Mouse (Mus musculus) hindbrain, embryonic 10.5 days (tissue): Measurements from ENCODE around the gene Ccdc12. TPM values are rescaled to one million over a fixed set of nuclear protein-coding genes. Genes with fewer than 3 reads are reported as not detected.

Experiments used
- DNase-seq: peaks from one replicate; pipeline ENCODE4 v3.0.0-alpha.2; 2017; ENCODE audit warnings: low spot score
- H3K27ac ChIP-seq: fragments of 300-500 bp; sonication (generic); 2 replicates; pipeline ENCODE4 v1.5.1; 2016; ENCODE audit warnings: mild to moderate bottlenecking, moderate library complexity
- H3K27me3 ChIP-seq: fragments of 300-500 bp; sonication (generic); 2 replicates; pipeline ENCODE4 v1.6.1; 2016; ENCODE audit warnings: mild to moderate bottlenecking; ENCODE audit not compliant: poor library complexity, insufficient read depth, severe bottlenecking
- H3K36me3 ChIP-seq: fragments of 300-500 bp; sonication (generic); 2 replicates; pipeline ENCODE4 v1.6.1; 2016; ENCODE audit warnings: mild to moderate bottlenecking, moderate library complexity
- H3K4me1 ChIP-seq: fragments of 300-500 bp; sonication (generic); replicated peaks from 2 replicates; pipeline ENCODE4 v1.6.1; 2016; ENCODE audit warnings: mild to moderate bottlenecking
- H3K4me3 ChIP-seq: fragments of 300-500 bp; sonication (generic); 2 replicates; pipeline ENCODE4 v1.5.1; 2016; ENCODE audit warnings: mild to moderate bottlenecking, moderate library complexity
- H3K9me3 ChIP-seq: fragments of 300-500 bp; sonication (generic); 2 replicates; pipeline ENCODE4 v1.6.1; 2016; ENCODE audit warnings: mild to moderate bottlenecking, moderate library complexity
- WGBS: fragments of 180-500 bp; shearing (Covaris S2); methylation state at CpG from one replicate; pipeline ENCODE4 v1.1.7; 2016; 5-methylcytosine and 5-hydroxymethylcytosine counted together
- polyA plus RNA-seq: library from polyadenylated mRNA; unstranded; fragments of >200 nt; fragmentation: Nextera tagmentation; extraction: Ambion mirVana; gene quantifications from 2 replicates; pipeline ENCODE4 v1.2.1, GENCODE M21; 2016

Ccdc12 gene
- polyA plus RNA-seq, 1 experiment from 2014 or later: 180 TPM

DNA sequence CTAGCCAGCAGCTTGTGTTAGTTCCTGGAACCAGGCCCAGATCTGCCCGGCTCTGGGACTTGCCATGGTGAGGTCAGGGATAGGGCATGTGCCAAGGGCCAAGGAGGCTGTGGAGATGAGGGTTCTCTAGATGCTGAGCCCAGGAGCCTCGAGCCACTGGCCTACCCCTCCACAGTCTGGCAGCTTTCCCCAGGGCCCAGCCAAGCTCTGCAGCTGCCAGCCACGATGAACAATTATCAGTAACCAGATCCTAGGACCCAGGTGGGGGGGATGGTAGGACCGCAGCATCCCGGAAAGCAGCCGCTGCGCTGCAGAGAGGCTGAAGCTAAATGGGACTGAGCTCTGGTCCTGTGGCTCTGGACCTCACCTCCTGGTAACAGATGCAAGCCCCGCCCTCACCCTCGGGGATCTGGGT is 69.4 kb downstream of the Ccdc12 start:
- WGBS: 20% methylated on average over 9 of the region's 9 CpGs
- no peak overlapping the region; the same call in 1 of the 2 replicates for H3K27ac ChIP-seq
- H3K4me1 ChIP-seq: peaks cover 40% of the 10 kb centered on the region
- H3K4me3 ChIP-seq: no peak overlapping the region
- DNase-seq: peak; percentile 44
- H3K9me3 ChIP-seq: no peaks in the 10 kb centered on the region
- H3K27me3 ChIP-seq: peaks cover 65% of the 10 kb centered on the region
- peaks cover 55% of the 10 kb centered on the region for H3K36me3 ChIP-seq

DNA sequence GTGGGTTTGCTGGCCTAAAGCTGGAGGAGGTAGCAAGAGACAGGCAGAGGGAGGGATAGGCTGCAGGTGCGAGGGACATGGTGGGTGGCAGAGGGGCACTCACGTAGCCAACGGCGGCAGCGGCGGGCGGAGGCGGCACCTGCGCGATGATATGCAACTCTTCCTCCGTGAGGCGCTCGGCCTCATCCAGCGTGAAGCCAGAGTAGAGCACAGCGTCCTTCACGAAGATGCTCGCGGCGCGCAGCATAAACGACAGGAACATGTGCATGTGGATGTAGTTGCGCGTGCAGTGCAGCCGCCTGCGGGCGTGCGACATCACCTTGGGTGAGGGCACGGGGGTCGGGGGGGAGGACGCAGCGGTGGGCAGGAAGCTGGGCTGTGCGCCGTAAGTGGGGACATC is 70.6 kb downstream of the Ccdc12 start:
- H3K27ac ChIP-seq: no peak overlapping the region
- WGBS: 13% methylated on average over 33 of the region's 33 CpGs
- peaks cover 46% of the 10 kb centered on the region for H3K4me1 ChIP-seq
- peak overlapping the region; percentile 41 for H3K4me3 ChIP-seq
- no peak for DNase-seq
- no peaks in the 10 kb centered on the region for H3K9me3 ChIP-seq
- peaks cover 55% of the 10 kb centered on the region for H3K36me3 ChIP-seq
- H3K27me3 ChIP-seq: peaks cover 76% of the 10 kb centered on the region

DNA sequence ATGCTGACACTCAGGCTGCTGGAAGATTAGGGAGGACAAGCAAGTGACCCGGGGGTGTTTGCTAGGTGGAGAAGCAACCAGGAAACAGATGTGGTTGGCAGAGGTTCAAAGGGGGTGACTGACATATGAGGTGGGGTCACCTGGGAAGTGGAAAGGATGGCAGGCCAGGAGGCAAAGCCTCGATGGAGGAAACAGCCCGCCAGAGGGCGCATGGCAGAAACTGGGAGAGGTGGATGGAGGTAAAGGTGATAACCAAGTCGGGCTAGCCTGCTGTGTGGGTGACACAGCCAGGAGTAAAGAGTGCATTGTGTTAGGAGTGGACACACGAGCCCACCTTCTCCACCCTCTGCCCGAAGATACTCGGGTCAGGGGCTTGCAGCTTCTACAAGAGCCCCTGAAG is 73.5 kb downstream of the Ccdc12 start:
- peaks cover 91% of the 10 kb centered on the region for H3K27me3 ChIP-seq
- no peak overlapping the region for H3K4me3 ChIP-seq
- no peak for DNase-seq
- peaks cover 68% of the 10 kb centered on the region for H3K4me1 ChIP-seq
- H3K27ac ChIP-seq: no peak overlapping the region
- H3K36me3 ChIP-seq: peaks cover 27% of the 10 kb centered on the region
- no peaks in the 10 kb centered on the region for H3K9me3 ChIP-seq
- 26% methylated on average over 8 of the region's 8 CpGs for WGBS

DNA sequence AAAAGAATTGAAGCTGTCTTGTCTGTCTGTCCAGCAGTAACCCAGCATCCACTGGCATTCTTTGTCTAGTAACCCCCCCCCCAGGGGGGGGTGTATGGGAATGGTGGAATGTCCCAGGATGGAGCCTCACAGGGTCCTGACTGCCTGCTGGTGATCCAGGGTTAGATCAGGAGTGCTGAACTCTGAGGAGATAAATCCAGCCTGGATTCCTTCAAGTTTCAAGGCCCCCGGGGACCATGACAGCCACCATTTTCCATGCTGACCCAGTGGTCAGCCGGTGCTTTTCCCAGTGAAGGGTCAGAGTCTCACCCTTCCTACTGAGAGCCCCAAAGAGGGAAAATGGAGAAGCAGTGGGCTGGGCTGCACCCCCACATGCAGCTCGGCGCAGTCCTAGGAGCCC is 75.6 kb downstream of the Ccdc12 start:
- Histone ChIP-seq H3K4me1 (peaks cover 66% of the 10 kb centered on the region), H3K36me3 (peaks cover 13% of the 10 kb centered on the region; the same call in 1 of the 2 replicates), H3K27me3 (peaks cover 91% of the 10 kb centered on the region), H3K9me3 (no peaks in the 10 kb centered on the region), H3K27ac (peak overlapping the region; percentile 40; the same call in 1 of the 2 replicates), H3K4me3 (no peak overlapping the region; the same call in 1 of the 2 replicates)
- WGBS: 51% methylated on average over 4 of the region's 4 CpGs
- no peak for DNase-seq

DNA sequence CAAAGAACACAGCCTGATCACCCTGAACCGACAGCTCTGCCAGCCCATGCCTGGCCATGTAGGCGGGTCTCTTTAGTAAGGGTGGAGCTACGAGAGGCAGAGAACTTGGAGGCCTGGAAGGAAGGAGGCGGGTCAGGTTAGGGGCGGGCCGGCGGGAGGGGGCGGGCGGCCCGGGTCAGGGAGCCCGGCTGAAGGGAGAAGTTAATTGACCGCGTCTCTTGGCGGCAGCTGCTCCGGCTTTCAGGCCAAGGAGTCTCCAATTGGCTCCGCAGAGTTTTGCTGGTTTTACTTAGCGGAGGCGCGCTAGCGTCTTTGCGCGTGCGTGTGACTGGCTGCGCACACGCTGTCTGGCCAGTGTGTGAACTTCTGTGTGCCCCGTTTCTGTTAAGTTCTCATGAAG is 76.3 kb downstream of the Ccdc12 start:
- H3K27me3 ChIP-seq: peaks cover 87% of the 10 kb centered on the region
- under 1% methylated on average over 26 of the region's 26 CpGs for WGBS
- H3K36me3 ChIP-seq: peaks cover 10% of the 10 kb centered on the region; the same call in 1 of the 2 replicates
- no peaks in the 10 kb centered on the region for H3K9me3 ChIP-seq
- H3K4me1 ChIP-seq: peaks cover 62% of the 10 kb centered on the region
- peak overlapping the region; percentile 48 for H3K4me3 ChIP-seq
- DNase-seq: peak; percentile 92
- H3K27ac ChIP-seq: peak overlapping the region; percentile 78

DNA sequence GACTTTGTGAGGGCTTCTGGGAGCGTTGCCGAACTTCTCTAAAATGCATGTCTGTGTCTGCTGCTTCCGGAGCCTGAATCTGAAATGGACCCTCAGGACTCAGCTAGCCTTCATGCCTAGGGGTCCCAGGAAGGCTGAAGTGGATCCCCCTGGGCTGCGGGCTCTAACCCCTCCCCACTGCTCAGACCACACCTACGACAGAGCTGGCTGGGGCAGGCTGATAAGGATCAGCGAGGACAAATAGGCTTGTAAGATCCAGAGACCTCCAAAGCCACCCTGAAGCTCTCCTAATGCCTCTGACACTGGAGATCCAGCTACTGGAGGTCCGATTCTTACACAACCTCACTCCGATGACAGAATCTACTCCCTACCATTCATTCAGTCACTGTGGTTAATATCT is 76.8 kb downstream of the Ccdc12 start:
- H3K27me3 ChIP-seq: peaks cover 82% of the 10 kb centered on the region
- WGBS: 11% methylated on average over 8 of the region's 8 CpGs

DNA sequence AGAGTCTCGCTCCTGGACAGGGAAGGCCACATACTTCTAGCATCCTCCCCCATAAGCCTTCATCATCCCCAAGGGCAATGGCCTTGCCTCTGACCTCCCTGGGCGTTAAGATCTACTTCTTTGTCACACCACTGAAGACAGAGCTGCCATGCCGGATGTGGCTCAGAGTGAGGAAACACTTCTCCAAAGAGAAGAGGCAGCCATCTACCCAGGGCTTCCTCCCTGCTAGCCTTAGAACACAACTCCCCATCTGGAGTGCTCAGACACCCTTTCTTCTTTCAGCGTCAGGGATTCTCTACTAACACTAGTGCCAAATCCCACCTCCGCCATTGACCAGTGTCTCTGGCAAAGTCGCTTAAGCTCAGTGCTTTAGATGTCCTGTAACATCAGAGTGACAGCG is 77.9 kb downstream of the Ccdc12 start:
- no peak overlapping the region for H3K27ac ChIP-seq
- no peak for DNase-seq
- no peaks in the 10 kb centered on the region for H3K9me3 ChIP-seq
- WGBS: 81% methylated on average over 7 of the region's 7 CpGs
- H3K4me1 ChIP-seq: peaks cover 57% of the 10 kb centered on the region
- H3K4me3 ChIP-seq: no peak overlapping the region
- peaks cover 73% of the 10 kb centered on the region for H3K27me3 ChIP-seq
- peaks cover 5% of the 10 kb centered on the region; the same call in 1 of the 2 replicates for H3K36me3 ChIP-seq

More for the DNA sequence above, 76.8 kb downstream of the Ccdc12 start:
- Histone ChIP-seq H3K4me1 (peaks cover 62% of the 10 kb centered on the region), H3K27ac (peak overlapping the region; percentile 78), H3K4me3 (peak overlapping the region; percentile 48), H3K36me3 (peaks cover 10% of the 10 kb centered on the region; the same call in 1 of the 2 replicates), H3K9me3 (no peaks in the 10 kb centered on the region)
- DNase-seq: no peak

DNA sequence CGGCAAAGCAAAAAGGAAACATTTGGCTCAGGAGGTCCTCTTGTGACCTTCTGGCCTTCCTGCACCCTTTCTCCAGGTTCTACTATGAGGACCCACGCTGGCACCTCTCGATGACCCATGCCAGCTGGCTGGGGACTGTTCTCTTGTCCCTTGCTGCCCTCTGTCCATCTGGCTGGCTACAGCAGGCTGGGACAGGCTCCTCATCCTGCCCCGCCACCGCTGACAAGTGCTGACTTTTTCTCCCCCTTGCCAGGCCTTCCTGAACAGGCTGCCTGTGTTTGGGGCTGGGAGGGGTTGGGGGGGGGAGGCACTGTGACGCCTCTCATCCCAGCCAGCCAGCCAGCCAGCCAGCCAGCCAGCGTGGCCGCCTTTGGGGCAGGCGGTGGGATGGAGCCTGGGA is 80.1 kb downstream of the Ccdc12 start:
- H3K4me1 ChIP-seq: peaks cover 66% of the 10 kb centered on the region
- no peak overlapping the region for H3K4me3 ChIP-seq
- H3K27ac ChIP-seq: peak overlapping the region; percentile 73
- no peak for DNase-seq
- WGBS: 43% methylated on average over 9 of the region's 9 CpGs
- no peaks in the 10 kb centered on the region for H3K36me3 ChIP-seq
- no peaks in the 10 kb centered on the region for H3K9me3 ChIP-seq
- peaks cover 73% of the 10 kb centered on the region for H3K27me3 ChIP-seq

DNA sequence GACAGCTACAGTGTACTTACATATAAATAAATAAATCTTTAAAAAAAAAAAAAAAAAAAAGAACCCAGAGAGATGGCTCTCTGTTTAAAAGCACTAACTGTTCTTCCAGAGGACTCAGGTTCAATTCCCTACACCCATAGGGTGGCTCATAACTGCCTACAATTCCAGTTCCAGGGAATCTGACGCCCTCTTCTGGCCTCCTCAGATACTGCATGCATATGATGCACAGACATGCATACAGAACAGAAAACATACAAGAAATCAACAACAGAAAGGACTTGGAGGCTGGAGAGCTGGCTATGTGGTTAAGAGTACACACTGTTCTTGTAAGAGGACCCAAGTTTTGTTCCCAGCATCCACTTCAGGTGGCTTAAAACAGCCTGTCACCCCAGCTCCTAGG is 81.8 kb downstream of the Ccdc12 start:
- Histone ChIP-seq H3K4me1 (peaks cover 65% of the 10 kb centered on the region), H3K36me3 (no peaks in the 10 kb centered on the region), H3K9me3 (no peaks in the 10 kb centered on the region), H3K4me3 (no peak overlapping the region), H3K27me3 (peaks cover 73% of the 10 kb centered on the region), H3K27ac (no peak overlapping the region)
- 31% methylated on average over 1 of the region's 1 CpGs for WGBS
- DNase-seq: no peak

DNA sequence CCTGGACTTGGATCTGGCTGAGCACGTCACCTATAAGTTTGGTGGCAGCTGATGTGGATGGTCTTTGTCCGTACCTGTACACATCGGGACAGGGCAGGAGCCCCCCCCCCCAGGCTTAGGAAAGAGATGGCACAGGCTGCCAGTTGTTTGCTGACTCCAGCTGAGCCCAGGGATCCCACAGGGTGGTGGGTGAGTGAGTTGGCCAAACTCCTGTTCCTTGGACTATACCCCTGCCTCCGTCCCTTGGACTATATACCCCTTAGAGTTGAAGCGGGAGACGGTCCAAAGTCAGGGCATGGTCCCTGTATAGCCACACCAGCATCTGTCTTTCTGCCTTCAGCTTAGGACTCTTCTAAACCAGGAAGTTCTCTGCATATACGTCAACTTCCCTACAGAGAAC is 83.7 kb downstream of the Ccdc12 start:
- Histone ChIP-seq H3K9me3 (no peaks in the 10 kb centered on the region), H3K4me3 (no peak overlapping the region), H3K27ac (no peak overlapping the region), H3K4me1 (peaks cover 57% of the 10 kb centered on the region), H3K36me3 (no peaks in the 10 kb centered on the region), H3K27me3 (peaks cover 74% of the 10 kb centered on the region)
- no peak for DNase-seq
- 89% methylated on average over 7 of the region's 7 CpGs for WGBS

DNA sequence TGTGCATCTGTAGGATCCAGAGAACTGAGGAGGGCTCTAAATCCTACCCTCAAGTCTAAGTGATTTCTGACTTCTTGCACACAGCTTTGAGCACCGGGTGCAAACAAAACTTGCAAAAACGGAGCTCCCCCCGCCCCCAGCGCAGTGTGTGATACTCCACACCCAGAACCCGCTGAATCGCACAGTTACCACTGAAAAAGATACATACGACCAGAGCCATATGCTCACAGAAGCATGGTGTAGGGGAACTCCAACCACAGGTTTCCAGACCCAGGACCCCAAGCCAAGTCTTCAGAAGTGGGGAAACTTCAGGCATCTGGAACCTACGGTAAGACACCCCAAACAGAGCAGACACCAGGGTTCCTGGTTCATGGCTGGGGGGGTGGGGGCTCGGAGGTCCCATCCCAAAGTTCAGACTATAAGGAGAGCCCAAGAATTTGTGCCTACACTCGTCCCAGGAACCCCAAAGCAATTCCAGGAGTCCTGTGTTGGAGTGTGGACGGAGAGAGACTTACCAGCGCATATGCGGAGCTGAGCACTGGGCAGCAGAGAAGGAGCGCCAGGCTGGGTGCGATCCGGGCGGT is 85.5 kb downstream of the Ccdc12 start, which contains the start of gene Myl3:
TSS of gene Myl3 (plus strand) at position 151 of the 584 bp plus-strand sequence.
- peak; percentile 55 for DNase-seq
- Histone ChIP-seq H3K4me1 (peaks cover 57% of the 10 kb centered on the region), H3K27ac (peak within 1 kb of the TSS; percentile 94), H3K36me3 (no peaks in the 10 kb centered on the region), H3K9me3 (no peaks in the 10 kb centered on the region), H3K27me3 (peaks cover 74% of the 10 kb centered on the region), H3K4me3 (peak within 1 kb of the TSS; percentile 79)
- WGBS: 2% methylated on average over 17 of the region's 17 CpGs

DNA sequence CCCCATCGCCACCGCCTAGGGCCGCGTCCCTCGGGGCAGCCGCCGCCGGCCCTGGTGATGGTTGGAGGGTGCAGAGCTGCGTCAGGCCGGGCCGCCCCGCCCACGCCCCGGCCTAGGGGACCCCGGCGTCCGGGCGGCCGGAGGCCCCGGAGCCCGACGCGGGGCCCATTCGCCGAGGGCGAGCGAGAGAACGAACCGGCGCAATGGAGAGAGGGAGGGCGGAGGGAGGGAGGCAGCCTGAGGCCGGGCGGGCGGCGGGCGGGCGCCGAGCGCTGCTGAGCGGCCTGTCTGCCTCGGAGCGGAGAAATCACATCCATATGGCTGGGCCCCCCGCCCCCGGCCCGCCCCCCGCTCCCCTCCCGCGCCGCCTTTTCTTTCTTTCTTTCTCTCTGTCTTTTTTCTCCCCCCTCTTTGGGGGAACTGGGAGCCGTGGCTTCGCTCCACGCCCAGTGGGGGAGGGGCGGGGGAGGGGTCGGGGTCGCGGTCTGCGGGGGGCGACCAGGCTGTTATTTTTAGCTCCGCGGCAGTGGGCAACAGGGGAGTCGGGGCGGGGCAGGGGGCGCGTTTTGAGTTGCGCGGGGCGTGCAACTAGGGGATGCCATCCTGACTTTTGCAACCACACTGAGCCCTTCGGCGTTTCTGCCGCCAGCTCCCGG is 86.1 kb downstream of the Ccdc12 start:
- no peak for DNase-seq
- Histone ChIP-seq H3K27me3 (peaks cover 75% of the 10 kb centered on the region), H3K27ac (peak overlapping the region; percentile 94), H3K36me3 (no peaks in the 10 kb centered on the region), H3K4me1 (peaks cover 57% of the 10 kb centered on the region), H3K9me3 (no peaks in the 10 kb centered on the region), H3K4me3 (peak overlapping the region; percentile 79)
- WGBS: under 1% methylated on average over 63 of the region's 71 CpGs

DNA sequence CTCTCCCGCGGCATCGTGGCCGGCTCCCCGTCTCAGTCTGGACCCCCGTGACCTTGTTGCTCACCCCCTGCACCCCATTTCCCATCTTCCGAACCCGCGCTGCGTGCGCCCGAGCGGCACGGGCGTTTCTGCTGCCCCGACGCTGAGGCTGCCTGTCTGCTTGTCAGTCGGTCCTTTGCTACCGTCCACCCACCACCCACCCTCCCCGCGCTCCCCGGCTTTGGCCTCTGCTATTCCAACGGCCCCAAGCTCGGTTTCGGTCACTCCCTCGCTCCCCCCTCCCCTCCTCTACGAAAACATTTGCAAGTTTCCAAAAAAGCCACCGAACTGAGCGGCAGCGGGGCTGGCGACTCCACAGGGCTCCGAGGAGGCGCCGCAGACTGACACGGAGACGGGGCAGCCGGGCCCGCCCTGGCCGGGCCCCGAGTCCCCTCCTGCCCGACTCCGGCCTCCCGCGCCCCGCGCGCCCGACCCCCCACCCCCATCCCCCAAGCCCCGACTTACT is 86.7 kb downstream of the Ccdc12 start:
- H3K4me1 ChIP-seq: peaks cover 57% of the 10 kb centered on the region
- peak overlapping the region; percentile 79 for H3K4me3 ChIP-seq
- WGBS: 1% methylated on average over 49 of the region's 49 CpGs
- H3K9me3 ChIP-seq: no peaks in the 10 kb centered on the region
- peaks cover 78% of the 10 kb centered on the region for H3K27me3 ChIP-seq
- peak overlapping the region; percentile 94 for H3K27ac ChIP-seq
- no peaks in the 10 kb centered on the region for H3K36me3 ChIP-seq
- peak; percentile 79 for DNase-seq
